Mouse (Mus musculus): Measurements from ENCODE around the gene Pik3r5.

GRCm38 (mm10) chr11:68417001-68417400 is 14.9 kb upstream of the Pik3r5 start:
- TF ChIP-seq CTCF (IDR thresholded peaks at IDR 0.05; ENCODE audit: low read depth) (no peak), EP300 (IDR thresholded peaks at IDR 0.05; ENCODE audit: low read depth) (no peak)

Measured in liver, embryonic 14.5 days (tissue).